Mouse (Mus musculus) layer of hippocampus, adult 11-12 months (tissue): ENCODE data around the gene 9630041A04Rik.
A peak's percentile ranks its signal among the peaks of the same experiment; 100 is the strongest.

ENCODE experiments used
- DNase-seq: peaks from one replicate; pipeline ENCODE4 v3.0.0; 2022; ENCODE audit warnings: low spot score

The 9630041A04Rik gene

GRCm38 (mm10) chr9:101919324-101919723 lies 57.7 kb downstream of the 9630041A04Rik start:
- no peak for DNase-seq

DNA sequence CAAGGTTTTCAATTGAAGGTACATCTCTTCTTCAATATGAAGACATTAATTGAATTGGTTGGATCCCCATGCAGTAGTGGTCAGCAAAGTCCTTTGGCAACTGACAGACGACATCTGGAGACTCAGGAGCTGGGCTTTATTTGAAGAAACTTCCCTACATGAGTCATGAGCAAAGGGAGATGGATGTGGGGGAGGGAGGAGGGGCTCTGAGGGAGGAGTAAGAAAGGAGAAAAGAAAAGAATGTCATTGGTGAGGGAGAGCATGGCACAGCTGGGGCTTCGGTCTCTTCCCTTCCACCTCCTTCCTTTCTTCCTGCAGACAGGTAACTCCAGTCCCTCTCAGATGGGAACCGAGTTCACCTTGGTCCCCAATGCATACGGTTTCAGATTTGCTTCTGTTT lies 61.2 kb downstream of the 9630041A04Rik start:
- DNase-seq, result no peak

- no peak for DNase-seq
Observed at GRCm38 (mm10) chr9:101924829-101925228, 63.2 kb downstream of the 9630041A04Rik start.

DNA sequence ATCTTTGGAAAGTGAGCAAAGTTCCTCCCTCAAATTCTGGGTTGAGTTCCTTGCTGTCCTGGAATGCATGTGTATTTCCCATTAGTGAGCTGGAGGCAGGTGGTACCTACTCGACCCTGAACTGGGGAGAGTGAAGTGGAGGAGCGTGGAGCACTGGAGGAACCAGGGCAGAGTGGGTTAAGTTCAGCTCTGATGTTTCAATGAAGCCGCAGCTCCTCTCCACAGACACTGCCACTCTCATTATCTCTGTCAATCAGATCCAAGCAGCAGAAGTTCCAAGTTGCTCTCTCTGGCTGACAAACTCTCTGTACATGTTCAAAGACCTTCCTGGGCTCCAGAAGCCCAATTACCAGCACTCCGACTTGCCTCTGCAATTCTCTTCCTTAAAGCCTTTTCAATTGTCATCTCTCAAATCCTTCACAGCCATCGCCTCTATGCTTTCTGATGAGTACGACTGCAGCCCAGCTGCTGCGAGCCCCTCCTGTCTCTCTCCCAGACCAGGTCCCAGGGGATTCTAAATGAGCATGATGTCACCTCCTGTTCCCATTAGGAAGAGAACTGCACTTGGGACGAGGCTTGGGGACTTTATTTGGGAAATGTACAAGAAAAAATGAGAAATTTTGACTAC lies 72.4 kb downstream of the 9630041A04Rik start:
- DNase-seq, result no peak

DNA sequence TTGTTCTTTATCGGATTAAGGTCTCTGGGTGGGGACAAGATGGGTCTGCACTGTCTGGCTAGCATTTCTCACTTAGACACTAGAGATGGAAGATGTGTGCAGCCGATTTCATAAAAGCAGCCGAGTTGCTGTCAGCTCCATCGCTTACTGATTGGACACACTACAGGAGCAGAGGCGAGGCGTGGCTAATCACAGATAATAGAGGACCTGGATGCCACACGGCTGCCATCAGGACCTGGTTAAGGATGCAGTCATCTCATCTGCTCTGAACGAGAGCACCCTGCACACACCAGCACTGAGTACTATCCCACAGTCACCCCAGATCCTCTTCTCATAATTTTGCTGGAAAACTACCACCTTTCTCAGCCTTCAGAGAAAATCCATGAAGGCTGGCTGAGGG lies 73.2 kb downstream of the 9630041A04Rik start:
- DNase-seq, result no peak

DNA sequence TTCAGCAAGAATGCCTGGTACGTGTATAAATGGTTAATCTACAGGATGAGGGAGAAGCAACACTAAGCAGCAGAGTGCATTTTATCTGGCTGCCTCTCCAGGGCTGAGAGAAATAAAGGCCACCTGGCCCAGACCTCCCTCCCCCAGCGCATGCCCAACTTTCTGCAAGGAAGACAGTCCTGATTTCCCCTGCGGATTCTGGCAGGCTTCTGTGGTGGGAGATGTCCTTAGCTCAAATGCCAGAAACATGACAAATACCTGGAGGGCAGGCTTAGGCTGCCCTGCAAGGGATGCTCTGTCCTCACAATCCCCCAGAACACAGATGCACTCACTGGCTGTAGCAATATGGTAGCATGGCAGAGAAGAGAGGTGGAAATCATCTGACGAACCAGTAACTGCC lies 76.4 kb downstream of the 9630041A04Rik start:
- no peak for DNase-seq

DNA sequence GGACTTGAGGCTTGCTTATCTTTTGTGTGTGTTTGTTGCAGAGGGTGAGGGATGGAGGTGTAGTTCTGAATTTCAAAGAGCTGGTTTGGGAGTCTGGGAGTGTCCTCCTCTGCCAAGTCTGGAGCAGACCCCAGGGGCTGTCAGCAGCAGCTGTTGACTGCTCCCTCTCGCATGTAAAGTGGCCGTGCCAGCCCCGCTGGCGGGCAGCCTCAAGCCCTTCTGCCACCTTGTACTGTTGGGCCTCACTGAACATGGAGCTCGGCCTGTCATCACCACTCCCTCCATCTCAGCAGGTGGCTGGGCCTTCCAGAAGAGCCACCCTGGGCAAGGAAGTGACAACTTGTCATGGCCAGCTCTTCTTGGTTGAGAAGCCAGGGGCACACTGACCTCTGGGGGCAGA lies 77.4 kb downstream of the 9630041A04Rik start:
- DNase-seq, result no peak

GRCm38 (mm10) chr9:101940182-101940581 lies 78.5 kb downstream of the 9630041A04Rik start:
- DNase-seq, result no peak

GRCm38 (mm10) chr9:101942058-101942669 lies 80.5 kb downstream of the 9630041A04Rik start:
- peak; percentile 6 for DNase-seq

GRCm38 (mm10) chr9:101945326-101945725 lies 83.7 kb downstream of the 9630041A04Rik start:
- DNase-seq, result no peak

GRCm38 (mm10) chr9:101945814-101946213 lies 84.2 kb downstream of the 9630041A04Rik start:
- DNase-seq, result no peak

DNA sequence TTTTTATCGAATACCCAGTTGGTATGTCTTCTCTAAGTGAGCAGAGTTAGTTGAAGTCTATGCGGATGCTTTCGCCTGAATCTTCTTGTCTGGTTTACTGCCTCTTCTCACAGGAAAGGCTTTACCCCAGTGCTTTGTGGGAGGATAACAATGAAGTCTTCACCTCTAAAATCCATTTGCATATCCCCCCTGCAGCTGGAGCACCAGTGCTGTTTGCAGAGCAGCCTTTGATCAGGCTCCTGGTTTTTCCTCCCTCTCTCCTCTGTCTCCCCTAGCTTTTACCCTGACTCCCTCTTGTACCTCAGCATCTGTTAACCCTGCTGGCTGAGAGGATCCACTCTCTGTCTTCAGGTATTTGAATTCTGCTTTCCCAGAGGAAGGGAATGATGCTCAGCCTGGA lies 88.5 kb downstream of the 9630041A04Rik start:
- DNase-seq, result no peak

DNA sequence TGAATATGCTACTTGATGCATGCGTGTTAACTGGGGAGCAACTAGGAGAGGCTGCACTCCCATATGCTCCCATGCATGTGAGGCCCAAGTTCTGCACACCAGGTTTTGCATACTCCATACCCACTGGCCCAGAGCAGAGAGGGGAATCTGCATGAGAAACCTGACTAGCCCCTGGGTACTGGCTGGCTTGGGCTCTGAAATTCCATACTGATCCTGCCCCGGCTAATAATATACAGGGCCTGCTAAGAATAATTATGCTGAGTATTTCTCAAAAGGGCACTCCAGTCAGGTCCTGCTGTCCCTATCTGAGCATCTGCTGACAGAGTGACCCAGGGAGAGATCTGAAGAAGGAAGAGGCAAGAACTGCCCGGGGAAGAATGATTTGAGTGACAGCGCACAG lies 92.9 kb downstream of the 9630041A04Rik start:
- DNase-seq, result no peak

- DNase-seq, result peak; percentile 8
Observed at GRCm38 (mm10) chr9:101956228-101956627, 94.6 kb downstream of the 9630041A04Rik start.

GRCm38 (mm10) chr9:101971806-101972205 lies 110.2 kb downstream of the 9630041A04Rik start:
- DNase-seq, result no peak

- no peak for DNase-seq
Observed at GRCm38 (mm10) chr9:101972314-101972713, 110.7 kb downstream of the 9630041A04Rik start.

DNA sequence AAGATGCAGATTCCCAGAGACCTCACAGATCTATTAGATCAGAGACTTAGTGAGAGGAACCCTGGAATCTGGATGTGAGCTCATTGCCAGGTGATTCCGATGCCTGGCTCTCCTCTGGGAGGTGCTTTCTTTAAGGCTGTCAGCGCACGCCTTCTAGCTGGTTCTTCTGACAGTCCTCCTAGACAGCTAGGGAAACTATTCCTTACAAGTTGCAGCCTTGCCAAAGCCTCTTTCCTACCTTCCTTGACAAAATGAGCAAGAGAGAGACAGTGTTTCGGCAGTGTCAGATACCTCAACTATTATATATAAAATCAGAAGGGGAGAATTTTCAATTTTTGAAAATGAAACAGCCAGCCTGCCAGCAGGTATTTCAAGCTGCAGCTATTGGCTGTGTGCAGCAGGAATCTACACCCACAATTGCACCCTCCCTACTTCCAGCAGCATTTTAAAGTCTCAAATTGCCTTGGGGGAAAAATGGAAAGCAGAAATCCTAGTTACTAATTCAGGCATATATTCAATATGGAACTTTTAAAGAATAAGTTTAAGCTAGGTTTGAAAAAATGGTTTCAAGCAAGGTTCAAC lies 115.3 kb downstream of the 9630041A04Rik start:
- no peak for DNase-seq

DNA sequence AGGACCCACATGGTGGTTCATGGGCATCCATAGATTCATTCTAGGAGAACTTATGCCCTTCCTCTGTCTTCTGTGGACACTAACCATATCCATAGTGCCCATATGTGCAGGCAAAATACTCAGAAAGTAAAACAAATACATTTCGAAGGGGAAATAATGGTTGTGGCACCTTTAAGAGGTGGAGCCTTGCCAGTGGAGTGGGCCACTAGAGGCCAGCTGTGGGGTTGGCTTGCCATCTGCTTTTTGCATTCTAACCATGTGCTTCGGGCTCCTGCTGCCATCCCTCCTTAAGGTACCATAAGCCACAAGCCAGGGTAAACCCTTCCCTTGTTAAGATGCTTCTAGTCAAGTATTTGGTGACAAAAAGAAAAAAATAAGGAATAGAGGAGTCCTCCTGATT lies 119.5 kb downstream of the 9630041A04Rik start:
- no peak for DNase-seq

- DNase-seq, result no peak
Observed at GRCm38 (mm10) chr9:101982378-101982777, 120.7 kb downstream of the 9630041A04Rik start.

GRCm38 (mm10) chr9:101986910-101987309 lies 125.3 kb downstream of the 9630041A04Rik start:
- DNase-seq, result no peak

- DNase-seq, result no peak
Observed at GRCm38 (mm10) chr9:101990032-101990431, 128.4 kb downstream of the 9630041A04Rik start.

DNA sequence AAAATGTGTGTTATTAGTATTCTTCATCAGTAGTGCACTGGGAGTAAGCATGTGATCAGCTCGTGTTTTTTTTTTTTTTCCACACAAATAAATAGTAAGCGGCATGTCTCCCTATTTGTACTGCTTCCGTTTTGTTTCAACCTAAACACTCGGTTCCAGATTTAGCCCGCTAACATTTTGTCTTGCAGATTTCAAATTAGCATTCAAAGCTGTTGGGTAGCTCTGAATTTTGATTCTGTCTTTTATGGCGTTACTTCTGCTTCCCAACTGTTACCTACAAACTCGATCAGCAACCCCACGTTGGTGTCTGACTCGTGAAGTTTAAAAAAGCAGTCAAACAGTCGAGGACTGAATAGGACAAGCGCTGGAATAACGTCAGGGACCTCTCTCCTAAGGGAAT lies 129.2 kb downstream of the 9630041A04Rik start:
- DNase-seq, result peak; percentile 11
